Mouse (Mus musculus) adrenal gland, postnatal 14 days (tissue): ENCODE data around the gene Akap11. TPM values are rescaled to one million over a fixed set of nuclear protein-coding genes. Genes with fewer than 3 reads are reported as not detected.

ENCODE experiments used
- DNase-seq: peaks from one replicate; pipeline ENCODE4 v3.0.0; 2021; ENCODE audit warnings: mixed read lengths
- total RNA-seq: library from RNA; stranded (reverse); gene quantifications from 2 replicates; pipeline ENCODE4 v1.2.3, GENCODE M21; 2021

Gene Akap11
- total RNA-seq, 1 experiment from 2014 or later, result 44.7 TPM

GRCm38 (mm10) chr14:78448017-78448416, 88.6 kb downstream of the Akap11 start:
- no peak for DNase-seq

GRCm38 (mm10) chr14:78447542-78447941, 89.1 kb downstream of the Akap11 start:
- DNase-seq, result no peak

Other genes starting within 250 kb of the Akap11 start
- gene Tnfsf11, start 228.8 kb downstream of the Akap11 start, total RNA-seq, result 1.8 TPM in 1 of 2 replicates, not detected in the other
- 11.0 and 12.1 TPM in 2 replicates for gene Dgkh, start 196.0 kb upstream of the Akap11 start, total RNA-seq